Mouse (Mus musculus): ENCODE measurements around the gene 1600015I10Rik.
"Not testable (repeated sequence)": the region's sequence is repeated elsewhere in the genome, so short reads cannot be mapped to it uniquely, and the experiment has no call there.

- not testable (repeated sequence) for TF ChIP-seq POLR2A (IDR thresholded peaks at IDR 0.05; ENCODE audit: borderline replicate concordance, extremely low read depth, insufficient read depth, insufficient read length, poor library complexity, severe bottlenecking)
- TF ChIP-seq CTCF (IDR thresholded peaks at IDR 0.05; ENCODE audit: borderline replicate concordance, extremely low read depth, insufficient read depth, insufficient read length) = peak; percentile 39; the same call in 1 of the 2 replicates
Measured at GRCm38 (mm10) chr6:48959151-48959550, 29.5 kb downstream of the 1600015I10Rik start.
